Mouse (Mus musculus): ENCODE data around the gene Ost4.

- TF ChIP-seq CTCF (conservative IDR thresholded peaks at IDR 0.05; ENCODE audit: low read length) = no peak
- TF ChIP-seq NANOG (IDR thresholded peaks at IDR 0.05; ENCODE audit: borderline replicate concordance, low read length) = no peak
Observed at GRCm38 (mm10) chr5:30955751-30956150, 48.2 kb upstream of the Ost4 start.

All from E14TG2a.4 (cell line).